Comparison of ENCODE assay signal across 7 mouse cellular contexts in genomic region chr13:63814746-63815681, GRCm38 (mm10). TPM values are rescaled to one million over a fixed set of nuclear protein-coding genes. Genes with fewer than 3 reads are reported as not detected.
DNase-seq lines count a peak whose midpoint lies in the region; ATAC-seq and TF ChIP-seq lines count a peak whose summit lies in the region.

Ercc6l2 (plus strand) TSS chr13:63815240.

- intact Hi-C loops in left cerebral cortex, postnatal 4 days (cut with DNase I), result loop anchor here (5.0 kb wide), 1 partner anchor 248 kb away; no protein-coding TSS in a partner anchor

- H3K27ac ChIP-seq in embryonic facial prominence, embryonic 10.5 days (replicated peaks), result peak within 1 kb of the TSS; percentile 98
- peak within 1 kb of the TSS; percentile 85 for H3K27ac ChIP-seq in intestine, postnatal 0 days (ENCODE audit: low read depth, low read length)
- H3K27ac ChIP-seq in midbrain, embryonic 12.5 days (replicated peaks), result peak within 1 kb of the TSS; percentile 91
- H3K27ac ChIP-seq in small intestine, adult 2 months (ENCODE audit: insufficient read depth, low read depth, low read length), result peak within 1 kb of the TSS; percentile 93

- no peaks in the 10 kb centered on the region for H3K9me3 ChIP-seq in embryonic facial prominence, embryonic 10.5 days
- no peaks in the 10 kb centered on the region for H3K9me3 ChIP-seq in intestine, postnatal 0 days (ENCODE audit: control insufficient read depth)
- H3K9me3 ChIP-seq in midbrain, embryonic 12.5 days, result no peaks in the 10 kb centered on the region

- H3K9ac ChIP-seq in intestine, postnatal 0 days (ENCODE audit: low read depth, low read length), result peak within 1 kb of the TSS; percentile 73
- H3K9ac ChIP-seq in midbrain, embryonic 12.5 days (replicated peaks), result peak within 1 kb of the TSS; percentile 77

- peak within 1 kb of the TSS; percentile 69 for H3K4me2 ChIP-seq in intestine, postnatal 0 days (replicated peaks; ENCODE audit: low read depth)
- peak within 1 kb of the TSS; percentile 64 for H3K4me2 ChIP-seq in midbrain, embryonic 12.5 days (replicated peaks)

- peak within 1 kb of the TSS; percentile 79 for H3K4me3 ChIP-seq in embryonic facial prominence, embryonic 10.5 days
- peak within 1 kb of the TSS; percentile 52 for H3K4me3 ChIP-seq in intestine, postnatal 0 days (ENCODE audit: low read depth, low read length)
- H3K4me3 ChIP-seq in midbrain, embryonic 12.5 days, result peak within 1 kb of the TSS; percentile 68
- peak within 1 kb of the TSS; percentile 71 for H3K4me3 ChIP-seq in small intestine, adult 2 months (ENCODE audit: low read depth, low read length)

- under 1% methylated on average over 87 of the region's 87 CpGs for WGBS in embryonic facial prominence, embryonic 10.5 days
- under 1% methylated on average over 87 of the region's 87 CpGs for WGBS in intestine, postnatal 0 days
- WGBS in midbrain, embryonic 12.5 days, result under 1% methylated on average over 87 of the region's 87 CpGs
- WGBS in small intestine, adult 2 months, result under 1% methylated on average over 87 of the region's 87 CpGs

- DNase-seq in adrenal gland, postnatal 10 days, result peak; percentile 99
- peak; percentile 97 for DNase-seq in embryonic facial prominence, embryonic 10.5 days (ENCODE audit: low spot score)
- peak; percentile 83 for DNase-seq in gonadal fat pad, adult 2 months (ENCODE audit: low read depth)
- DNase-seq in left cerebral cortex, postnatal 4 days, result peak; percentile 99

- TF ChIP-seq CTCF in intestine, postnatal 0 days (IDR thresholded peaks at IDR 0.05; ENCODE audit: low read depth), result peak; percentile 25; the same call in 1 of the 2 replicates
- no peak; the same call in 1 of the 2 replicates for TF ChIP-seq CTCF in small intestine, adult 2 months (IDR thresholded peaks at IDR 0.05; ENCODE audit: extremely low read depth, insufficient read length, insufficient replicate concordance, low read depth, low read length)

- H3K27me3 ChIP-seq in embryonic facial prominence, embryonic 10.5 days (replicated peaks; ENCODE audit: low read depth, poor library complexity, severe bottlenecking), result no peaks in the 10 kb centered on the region
- no peaks in the 10 kb centered on the region for H3K27me3 ChIP-seq in intestine, postnatal 0 days (replicated peaks; ENCODE audit: control insufficient read depth, insufficient read depth, low read length)
- no peaks in the 10 kb centered on the region for H3K27me3 ChIP-seq in midbrain, embryonic 12.5 days
- no peaks in the 10 kb centered on the region for H3K27me3 ChIP-seq in small intestine, adult 2 months (ENCODE audit: control insufficient read depth, insufficient read depth, low read length)

- TF ChIP-seq POLR2A in small intestine, adult 2 months (IDR thresholded peaks at IDR 0.05; ENCODE audit: low read depth, low read length), result peak; percentile 90

- H3K4me1 ChIP-seq in embryonic facial prominence, embryonic 10.5 days, result peaks cover 21% of the 10 kb centered on the region
- peaks cover 7% of the 10 kb centered on the region; the same call in 1 of the 2 replicates for H3K4me1 ChIP-seq in intestine, postnatal 0 days (replicated peaks; ENCODE audit: control insufficient read depth, insufficient read depth, low read length)
- peaks cover 10% of the 10 kb centered on the region; the same call in 1 of the 2 replicates for H3K4me1 ChIP-seq in midbrain, embryonic 12.5 days
- H3K4me1 ChIP-seq in small intestine, adult 2 months (ENCODE audit: control insufficient read depth, insufficient read depth, insufficient read length, low read length), result 0 out of 2 replicates have a peak, but pooled peaks cover 1% of the 10 kb centered on the region

- no peaks in the 10 kb centered on the region for H3K36me3 ChIP-seq in embryonic facial prominence, embryonic 10.5 days (replicated peaks)
- H3K36me3 ChIP-seq in intestine, postnatal 0 days (ENCODE audit: control insufficient read depth, insufficient read depth), result no peaks in the 10 kb centered on the region
- H3K36me3 ChIP-seq in midbrain, embryonic 12.5 days, result no peaks in the 10 kb centered on the region
- H3K36me3 ChIP-seq in small intestine, adult 2 months (ENCODE audit: control insufficient read depth, insufficient read depth, low read length), result no peaks in the 10 kb centered on the region

- peak; percentile 100 for ATAC-seq in intestine, postnatal 0 days
- peak; percentile 99 for ATAC-seq in midbrain, embryonic 12.5 days (ENCODE audit: low FRiP score, low read depth)

RNA-seq across cellular contexts. Expression of gene Ercc6l2, which starts in this region (rescaled TPM):
- total RNA-seq in adrenal gland, postnatal 10 days (2021), result 10 to 100 TPM; 25.1 to 34.2 TPM
- polyA plus RNA-seq in embryonic facial prominence, embryonic 10.5 days (2016; fragmentation: Nextera tagmentation; extraction: Ambion mirVana), result 19.8 and 24.4 TPM in 2 replicates
- polyA plus RNA-seq in gonadal fat pad, adult 2 months (2012; rRNA removed), result 6.4 and 7.5 TPM in 2 replicates
- polyA plus RNA-seq in intestine, postnatal 0 days (2015; fragmentation: Nextera tagmentation; extraction: Ambion mirVana), result 6.2 and 8.3 TPM in 2 replicates
- 10 to 100 TPM; 18.6 to 20.7 TPM for total RNA-seq in left cerebral cortex, postnatal 4 days (2021)
- polyA plus RNA-seq in midbrain, embryonic 12.5 days (2016; fragmentation: Nextera tagmentation; extraction: Ambion mirVana), result 20.5 and 21.2 TPM in 2 replicates
- polyA plus RNA-seq in small intestine, adult 2 months (2012; rRNA removed), result 0.98 and 1.3 TPM in 2 replicates

Comparison
In these comparisons a context has a peak if more than half of its experiments do, and no peak if none do; other contexts are left out.
1. Peak in every context shown above with its lines: DNase-seq, ATAC-seq, H3K4me3 ChIP-seq and H3K27ac ChIP-seq.